Mouse (Mus musculus) retina, adult 2 months (tissue): ENCODE measurements around the gene Rtp2.

Experiments
- DNase-seq: peaks from one replicate; pipeline ENCODE4 v3.0.0-alpha.2; 2012; ENCODE audit warnings: low read depth, low spot score

Gene Rtp2

DNA sequence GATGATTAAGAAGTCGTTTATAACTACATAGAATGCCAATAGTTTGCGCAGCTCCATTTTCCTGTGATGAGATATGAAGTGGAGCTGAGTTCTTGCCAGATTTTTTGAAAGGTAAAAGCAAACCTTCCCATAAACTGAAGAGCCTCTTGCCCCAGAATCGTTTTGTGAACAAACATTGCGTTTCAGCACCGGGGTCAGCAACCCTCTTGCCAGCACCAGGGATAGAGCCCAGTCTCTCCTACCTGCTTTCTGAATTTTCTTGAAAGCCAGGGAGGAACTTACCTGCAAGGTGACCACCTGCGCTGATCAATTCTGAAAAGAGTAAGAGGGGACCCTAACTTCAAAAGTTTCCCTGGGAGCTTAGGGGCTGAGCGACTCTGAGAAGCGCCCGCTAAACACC, 42.0 kb downstream of the Rtp2 start:
- DNase-seq, result no peak

DNA sequence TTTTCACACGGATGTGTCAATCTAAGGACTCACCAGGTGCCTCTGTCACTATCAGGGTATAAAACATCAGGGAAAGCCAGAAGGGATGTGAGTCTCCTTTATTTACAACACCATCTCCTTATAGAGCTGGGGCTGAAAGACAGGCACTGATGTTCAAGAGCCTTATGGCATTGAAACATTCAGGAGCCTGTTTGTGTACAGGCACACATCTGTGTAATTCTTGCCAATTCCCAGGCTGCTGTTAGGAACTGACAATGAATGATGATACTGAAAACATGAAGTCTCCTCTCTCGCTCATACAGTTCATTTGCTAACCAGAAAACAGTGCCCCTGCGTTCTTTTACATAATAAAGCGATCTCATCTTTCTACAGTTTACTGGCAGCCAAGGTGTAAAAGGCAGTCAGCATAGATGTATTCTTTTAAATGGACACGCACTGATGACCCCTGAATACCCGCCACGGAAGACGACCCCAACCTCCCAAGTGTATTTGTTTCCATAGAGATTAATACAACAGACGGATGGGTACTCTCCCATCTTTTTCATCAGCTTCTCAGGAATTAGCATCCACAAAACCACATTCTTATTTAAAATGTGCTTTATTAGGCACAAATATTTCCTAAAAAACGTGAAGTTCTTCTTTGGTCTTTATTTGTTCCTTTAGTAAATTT, 44.1 kb downstream of the Rtp2 start:
- DNase-seq, result no peak

GRCm38 (mm10) chr16:23885098-23885497, 47.1 kb downstream of the Rtp2 start:
- no peak for DNase-seq
